Mouse (Mus musculus): ENCODE data around the gene Uri1. TPM values are rescaled to one million over a fixed set of nuclear protein-coding genes. Genes with fewer than 3 reads are reported as not detected.

The Uri1 gene
- 2.3 and 2.5 TPM in 2 replicates for polyA plus RNA-seq (2012; rRNA removed)

DNA sequence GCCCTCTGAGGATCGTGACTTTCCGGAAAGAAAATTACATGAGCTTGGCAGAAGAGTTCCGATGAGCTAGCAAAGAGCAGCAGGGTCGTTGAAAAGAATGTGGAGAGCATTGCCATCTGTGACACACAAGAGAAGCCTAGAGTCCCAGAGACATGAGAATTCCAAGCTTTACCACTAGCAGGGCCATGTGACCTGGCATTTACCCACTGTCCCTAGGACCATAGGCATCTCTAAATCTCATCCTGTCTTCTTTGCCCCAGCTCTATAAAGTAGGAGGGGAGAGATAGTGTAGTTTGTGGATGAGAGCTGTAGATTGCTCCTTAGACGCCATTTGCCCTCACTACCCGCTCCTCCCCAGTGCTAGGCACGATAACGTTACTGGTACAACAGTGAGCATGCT, at the start of gene Uri1:
Gene Uri1, minus strand, starts transcription at position 101 of the 400 bp plus-strand sequence.

Other genes with a start within 250 kb of the Uri1 start
- gene Zfp536, start 249.9 kb downstream of the Uri1 start, polyA plus RNA-seq (2012; rRNA removed), result 0.39 and 0.58 TPM in 2 replicates
- gene Ccne1, start 84.0 kb upstream of the Uri1 start, polyA plus RNA-seq (2012; rRNA removed), result 2.3 and 5.8 TPM in 2 replicates
- gene 1600014C10Rik, start 159.7 kb upstream of the Uri1 start, polyA plus RNA-seq (2012; rRNA removed), result 5.8 and 14.1 TPM in 2 replicates
- gene Plekhf1, start 204.5 kb upstream of the Uri1 start, polyA plus RNA-seq (2012; rRNA removed), result 3.5 and 4.0 TPM in 2 replicates
- gene Pop4, start 247.9 kb upstream of the Uri1 start, polyA plus RNA-seq (2012; rRNA removed), result 1.3 TPM in 2 replicates

Measured in stomach, adult 2 months (tissue).